Mouse (Mus musculus): Measurements from ENCODE around the gene Olfml2a.

DNA sequence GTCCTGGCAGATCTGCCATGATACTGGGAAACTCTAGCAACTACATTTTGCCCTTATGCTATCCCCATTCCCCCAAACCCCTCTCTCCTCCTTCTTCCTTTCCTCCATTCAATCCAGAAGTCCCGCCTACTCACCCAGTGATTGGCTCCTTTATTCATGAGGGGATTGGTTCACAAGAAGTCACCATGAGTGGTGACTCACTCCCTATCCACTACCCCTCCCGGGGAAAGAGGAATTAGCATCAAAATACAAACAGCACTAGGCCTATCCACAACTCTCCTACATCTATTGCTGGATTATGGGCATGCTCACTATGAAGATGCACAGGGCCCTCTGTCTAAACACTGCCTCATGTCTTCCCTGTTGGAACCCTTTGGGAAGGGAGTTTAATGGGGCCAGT lies 12.2 kb downstream of the Olfml2a start:
- no peak for TF ChIP-seq CTCF (conservative IDR thresholded peaks at IDR 0.05; ENCODE audit: low read length)
- no peak for TF ChIP-seq NANOG (IDR thresholded peaks at IDR 0.05; ENCODE audit: borderline replicate concordance, low read length)
